In the genomic region with DNA sequence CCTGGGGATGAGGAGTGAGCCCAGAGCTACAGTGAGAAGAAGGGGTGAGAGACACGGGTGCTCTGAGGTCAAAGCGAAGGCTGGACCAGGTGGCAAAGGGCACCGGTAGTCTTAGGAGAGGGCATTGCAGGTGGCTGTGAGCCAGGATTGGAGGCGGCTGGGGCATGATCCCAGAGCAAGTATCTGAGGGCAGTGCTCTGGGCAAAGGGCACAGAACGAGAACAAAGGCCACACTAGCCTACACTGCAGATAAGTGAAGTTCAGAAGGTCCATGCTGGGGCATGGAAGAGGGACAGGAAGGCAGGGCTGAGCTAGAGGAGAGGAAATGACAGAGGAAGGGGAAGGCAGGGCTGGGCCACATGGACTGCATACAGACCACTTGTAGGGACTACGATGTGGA, we compare ENCODE assay signal across 13 mouse cellular contexts.
DNase-seq lines count a peak whose midpoint lies in the region; ATAC-seq and TF ChIP-seq lines count a peak whose summit lies in the region.
"Had no signal": no experiment of that assay in that cellular context is flagged by ENCODE, and none has a peak within 500 bp of the region (broad histone marks: within the 10 kb centered on the region; RNA-seq: fewer than 3 reads in every experiment).

No protein-coding gene starts in this region.

- no peak overlapping the region; the same call in 1 of the 2 replicates for H3K27ac ChIP-seq in forebrain, embryonic 13.5 days
- H3K27ac ChIP-seq in forebrain, postnatal 0 days (ENCODE audit: low read depth, low read length), result no peak overlapping the region
- H3K27ac ChIP-seq in liver, adult 2 months (replicated peaks; ENCODE audit: insufficient read depth, low read depth, low read length), result peak overlapping the region; percentile 58
- peak overlapping the region; percentile 68; the same call in 1 of the 2 replicates for H3K27ac ChIP-seq in intestine, embryonic 16.5 days (ENCODE audit: low read length)
- H3K27ac ChIP-seq in midbrain, postnatal 0 days (ENCODE audit: low read depth, low read length), result 0 out of 2 replicates have a peak overlapping the region, but pooled peaks have one; percentile 43
- H3K27ac ChIP-seq: macrophage had no signal

- no peak for DNase-seq in forebrain, postnatal 0 days
- peak; percentile 97 for DNase-seq in liver, adult 2 months (ENCODE audit: extremely low read depth, low read depth, low spot score)
- DNase-seq in liver, result no peak
- no peak for DNase-seq in midbrain, postnatal 0 days (ENCODE audit: low spot score)
- DNase-seq in left cerebral cortex, adult 9 months (ENCODE audit: low spot score in 2 of 2), result no peak
- DNase-seq in embryo, embryonic 9.5 days (ENCODE audit: extremely low spot score), result no peak
- DNase-seq: gastrocnemius, postnatal 36 days; spleen, adult 18-20 months; thymus, postnatal 14 days had no signal

- H3K4me2 ChIP-seq in forebrain, embryonic 13.5 days, result no peak overlapping the region
- no peak overlapping the region for H3K4me2 ChIP-seq in forebrain, postnatal 0 days (ENCODE audit: low read depth)
- H3K4me2 ChIP-seq in intestine, embryonic 16.5 days (ENCODE audit: low read depth, low read length), result no peak overlapping the region
- H3K4me2 ChIP-seq in midbrain, postnatal 0 days (ENCODE audit: low read depth, low read length, poor library complexity, severe bottlenecking), result no peak overlapping the region
- H3K4me2 ChIP-seq: hindbrain, embryonic 15.5 days had no signal

- no peaks in the 10 kb centered on the region for H3K79me2 ChIP-seq in liver, adult 2 months (ENCODE audit: control insufficient read depth, insufficient read depth, low read length)

- H3K27me3 ChIP-seq in forebrain, embryonic 13.5 days, result no peaks in the 10 kb centered on the region
- H3K27me3 ChIP-seq in forebrain, postnatal 0 days (ENCODE audit: insufficient read depth, low read length), result no peaks in the 10 kb centered on the region
- H3K27me3 ChIP-seq in liver, adult 2 months (ENCODE audit: control insufficient read depth, insufficient read depth, low read length), result no peaks in the 10 kb centered on the region
- H3K27me3 ChIP-seq in intestine, embryonic 16.5 days (replicated peaks; ENCODE audit: control insufficient read depth, insufficient read depth, low read length), result no peaks in the 10 kb centered on the region
- no peaks in the 10 kb centered on the region for H3K27me3 ChIP-seq in midbrain, postnatal 0 days (ENCODE audit: insufficient read depth, low read length)
- H3K27me3 ChIP-seq: hindbrain, embryonic 15.5 days had no signal

- ATAC-seq in forebrain, embryonic 13.5 days, result no peak
- no peak for ATAC-seq in forebrain, postnatal 0 days
- peak; percentile 56 for ATAC-seq in intestine, embryonic 16.5 days
- no peak for ATAC-seq in midbrain, postnatal 0 days (ENCODE audit: low FRiP score)

- 85% methylated on average over 6 of the region's 6 CpGs for WGBS in forebrain, embryonic 13.5 days
- WGBS in forebrain, postnatal 0 days, result 88% methylated on average over 6 of the region's 6 CpGs
- WGBS in liver, adult 2 months, result 8% methylated on average over 6 of the region's 6 CpGs
- WGBS in intestine, embryonic 16.5 days, result 58% methylated on average over 6 of the region's 6 CpGs
- WGBS in midbrain, postnatal 0 days, result 87% methylated on average over 6 of the region's 6 CpGs

- H3K4me3 ChIP-seq in forebrain, embryonic 13.5 days, result no peak overlapping the region
- no peak overlapping the region for H3K4me3 ChIP-seq in forebrain, postnatal 0 days (ENCODE audit: low read depth, low read length)
- no peak overlapping the region for H3K4me3 ChIP-seq in liver, adult 2 months (ENCODE audit: insufficient read depth, low read depth, low read length)
- H3K4me3 ChIP-seq in intestine, embryonic 16.5 days (ENCODE audit: low read length), result no peak overlapping the region
- no peak overlapping the region for H3K4me3 ChIP-seq in midbrain, postnatal 0 days (ENCODE audit: low read depth, low read length)
- H3K4me3 ChIP-seq: hindbrain, embryonic 15.5 days had no signal

- H3K9me3 ChIP-seq in forebrain, embryonic 13.5 days (replicated peaks), result no peaks in the 10 kb centered on the region
- H3K9me3 ChIP-seq in forebrain, postnatal 0 days (ENCODE audit: low read length), result no peaks in the 10 kb centered on the region
- H3K9me3 ChIP-seq in intestine, embryonic 16.5 days (ENCODE audit: control insufficient read depth, low read length), result no peaks in the 10 kb centered on the region
- no peaks in the 10 kb centered on the region for H3K9me3 ChIP-seq in midbrain, postnatal 0 days (ENCODE audit: low read length)
- H3K9me3 ChIP-seq: hindbrain, embryonic 15.5 days had no signal

- TF ChIP-seq CTCF in forebrain, postnatal 0 days (IDR thresholded peaks at IDR 0.05; ENCODE audit: low read depth), result no peak
- no peak for TF ChIP-seq CTCF in liver, adult 2 months (IDR thresholded peaks at IDR 0.05; ENCODE audit: low read depth, low read length)
- TF ChIP-seq CTCF in midbrain, postnatal 0 days (IDR thresholded peaks at IDR 0.05), result no peak

- TF ChIP-seq POLR2A in liver, adult 2 months (IDR thresholded peaks at IDR 0.05; ENCODE audit: extremely low read depth, insufficient read depth, low read length), result no peak

- 0 out of 2 replicates have a peak overlapping the region, but pooled peaks have one; percentile 50 for H3K9ac ChIP-seq in forebrain, embryonic 13.5 days
- no peak overlapping the region for H3K9ac ChIP-seq in forebrain, postnatal 0 days
- no peak overlapping the region for H3K9ac ChIP-seq in liver, adult 2 months (ENCODE audit: low read depth, low read length)
- peak overlapping the region; percentile 14; the same call in 1 of the 2 replicates for H3K9ac ChIP-seq in intestine, embryonic 16.5 days (ENCODE audit: low read depth, low read length)
- H3K9ac ChIP-seq in midbrain, postnatal 0 days (replicated peaks; ENCODE audit: low read length, poor library complexity, severe bottlenecking), result no peak overlapping the region
- H3K9ac ChIP-seq: hindbrain, embryonic 15.5 days had no signal

- H3K36me3 ChIP-seq in forebrain, embryonic 13.5 days (ENCODE audit: poor library complexity, severe bottlenecking), result no peaks in the 10 kb centered on the region
- no peaks in the 10 kb centered on the region; the same call in 1 of the 2 replicates for H3K36me3 ChIP-seq in forebrain, postnatal 0 days (ENCODE audit: insufficient read depth)
- H3K36me3 ChIP-seq in liver, adult 2 months (ENCODE audit: control insufficient read depth, insufficient read depth, low read length), result no peaks in the 10 kb centered on the region
- no peaks in the 10 kb centered on the region for H3K36me3 ChIP-seq in intestine, embryonic 16.5 days (ENCODE audit: control insufficient read depth, insufficient read depth, low read length)
- H3K36me3 ChIP-seq in midbrain, postnatal 0 days (ENCODE audit: insufficient read depth, low read length), result no peaks in the 10 kb centered on the region
- H3K36me3 ChIP-seq: hindbrain, embryonic 15.5 days had no signal

- peaks cover 64% of the 10 kb centered on the region for H3K4me1 ChIP-seq in forebrain, embryonic 13.5 days
- peaks cover 27% of the 10 kb centered on the region for H3K4me1 ChIP-seq in forebrain, postnatal 0 days (ENCODE audit: insufficient read depth)
- H3K4me1 ChIP-seq in liver, adult 2 months (ENCODE audit: control insufficient read depth, insufficient read depth, low read length), result peaks cover 38% of the 10 kb centered on the region
- H3K4me1 ChIP-seq in intestine, embryonic 16.5 days (ENCODE audit: control insufficient read depth, insufficient read depth, low read length), result peaks cover 63% of the 10 kb centered on the region
- peaks cover 18% of the 10 kb centered on the region for H3K4me1 ChIP-seq in midbrain, postnatal 0 days (ENCODE audit: insufficient read depth, low read length)

Comparison
In these comparisons a context has a peak if more than half of its experiments do, and no peak if none do; other contexts are left out.
1. H3K9ac ChIP-seq: peak in forebrain, embryonic 13.5 days (single experiment) and intestine, embryonic 16.5 days (single experiment); none in forebrain, postnatal 0 days (single experiment), liver, adult 2 months (single experiment) and midbrain, postnatal 0 days (single experiment).
2. H3K27ac ChIP-seq: peak in liver, adult 2 months (single experiment), intestine, embryonic 16.5 days (single experiment) and midbrain, postnatal 0 days (single experiment); none in forebrain, embryonic 13.5 days (single experiment) and forebrain, postnatal 0 days (single experiment).